Mouse (Mus musculus): Measurements from ENCODE around the gene Cacna1c. TPM values are rescaled to one million over a fixed set of nuclear protein-coding genes. Genes with fewer than 3 reads are reported as not detected.

Cacna1c gene
- polyA plus RNA-seq, 1 experiment from 2014 or later, result 8.7 TPM

DNA sequence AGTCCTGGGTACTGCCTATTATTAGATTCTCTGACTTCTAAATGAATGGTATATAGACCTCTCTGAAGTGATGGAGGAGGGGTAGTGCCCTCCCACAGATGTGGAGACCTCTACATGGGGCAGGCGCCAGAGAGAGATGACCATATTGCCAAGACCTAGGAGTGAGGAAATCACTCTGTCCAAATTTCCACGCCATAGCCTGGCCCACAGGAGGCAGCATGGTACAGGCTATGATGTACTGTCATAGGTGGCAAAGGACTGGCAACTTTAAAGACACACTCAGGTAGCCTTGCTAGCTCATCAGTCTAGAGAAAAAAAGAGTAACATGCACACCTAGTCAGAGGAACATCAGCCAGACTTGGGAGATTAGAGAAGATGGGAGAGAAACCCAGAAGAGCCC is 347.6 kb downstream of the Cacna1c start:
- 82% methylated on average over 2 of the region's 2 CpGs for WGBS
- no peaks in the 10 kb centered on the region for H3K4me1 ChIP-seq (ENCODE audit: control insufficient read depth, insufficient read depth, low read length)
- no peak overlapping the region for H3K4me3 ChIP-seq (ENCODE audit: low read depth, low read length)
- DNase-seq (ENCODE audit: low spot score), result no peak
- H3K4me2 ChIP-seq (ENCODE audit: low read depth, severe bottlenecking), result no peak overlapping the region
- H3K27ac ChIP-seq (replicated peaks; ENCODE audit: low read depth, low read length), result no peak overlapping the region
- ATAC-seq (ENCODE audit: insufficient number of reproducible peaks, low FRiP score, low TSS enrichment, low read depth), result no peak
- no peaks in the 10 kb centered on the region for H3K36me3 ChIP-seq (ENCODE audit: control insufficient read depth, insufficient read depth, low read length)
- no peak overlapping the region for H3K9ac ChIP-seq (ENCODE audit: low read length)
- no peaks in the 10 kb centered on the region for H3K9me3 ChIP-seq (ENCODE audit: control insufficient read depth, low read length)
- H3K27me3 ChIP-seq (ENCODE audit: control insufficient read depth, insufficient read depth, low read length), result no peaks in the 10 kb centered on the region

- H3K27ac ChIP-seq (replicated peaks; ENCODE audit: low read depth, low read length), result no peak overlapping the region
- H3K36me3 ChIP-seq (ENCODE audit: control insufficient read depth, insufficient read depth, low read length), result no peaks in the 10 kb centered on the region
- WGBS, result 73% methylated on average over 13 of the region's 13 CpGs
- ATAC-seq (ENCODE audit: insufficient number of reproducible peaks, low FRiP score, low TSS enrichment, low read depth), result no peak
- H3K4me3 ChIP-seq (ENCODE audit: low read depth, low read length), result no peak overlapping the region
- no peak overlapping the region for H3K4me2 ChIP-seq (ENCODE audit: low read depth, severe bottlenecking)
- H3K27me3 ChIP-seq (ENCODE audit: control insufficient read depth, insufficient read depth, low read length), result no peaks in the 10 kb centered on the region
- no peak overlapping the region for H3K9ac ChIP-seq (ENCODE audit: low read length)
- no peaks in the 10 kb centered on the region for H3K9me3 ChIP-seq (ENCODE audit: control insufficient read depth, low read length)
- no peak for DNase-seq (ENCODE audit: low spot score)
- no peaks in the 10 kb centered on the region for H3K4me1 ChIP-seq (ENCODE audit: control insufficient read depth, insufficient read depth, low read length)
Observed at GRCm38 (mm10) chr6:118847751-118848150, 348.5 kb downstream of the Cacna1c start.

GRCm38 (mm10) chr6:118845829-118846228 is 350.4 kb downstream of the Cacna1c start:
- ATAC-seq (ENCODE audit: insufficient number of reproducible peaks, low FRiP score, low TSS enrichment, low read depth), result no peak
- no peak for DNase-seq (ENCODE audit: low spot score)
- Histone ChIP-seq H3K4me2 (ENCODE audit: low read depth, severe bottlenecking) (no peak overlapping the region), H3K36me3 (ENCODE audit: control insufficient read depth, insufficient read depth, low read length) (no peaks in the 10 kb centered on the region), H3K27ac (replicated peaks; ENCODE audit: low read depth, low read length) (no peak overlapping the region), H3K9me3 (ENCODE audit: control insufficient read depth, low read length) (no peaks in the 10 kb centered on the region), H3K9ac (ENCODE audit: low read length) (no peak overlapping the region), H3K4me1 (ENCODE audit: control insufficient read depth, insufficient read depth, low read length) (no peaks in the 10 kb centered on the region), H3K27me3 (ENCODE audit: control insufficient read depth, insufficient read depth, low read length) (no peaks in the 10 kb centered on the region), H3K4me3 (ENCODE audit: low read depth, low read length) (no peak overlapping the region)
- 10% methylated on average over 2 of the region's 2 CpGs for WGBS

- Histone ChIP-seq H3K27ac (replicated peaks; ENCODE audit: low read depth, low read length) (no peak overlapping the region), H3K9ac (ENCODE audit: low read length) (no peak overlapping the region)
Observed at GRCm38 (mm10) chr6:118845180-118845579, 351.0 kb downstream of the Cacna1c start.

GRCm38 (mm10) chr6:118843566-118843965 is 352.7 kb downstream of the Cacna1c start:
- no peaks in the 10 kb centered on the region for H3K36me3 ChIP-seq (ENCODE audit: control insufficient read depth, insufficient read depth, low read length)
- ATAC-seq (ENCODE audit: insufficient number of reproducible peaks, low FRiP score, low TSS enrichment, low read depth) (no peak), DNase-seq (ENCODE audit: low spot score) (no peak)
- no peak overlapping the region for H3K4me3 ChIP-seq (ENCODE audit: low read depth, low read length)
- H3K9ac ChIP-seq (ENCODE audit: low read length), result no peak overlapping the region
- H3K9me3 ChIP-seq (ENCODE audit: control insufficient read depth, low read length), result no peaks in the 10 kb centered on the region
- H3K4me1 ChIP-seq (ENCODE audit: control insufficient read depth, insufficient read depth, low read length), result peaks cover 11% of the 10 kb centered on the region
- H3K4me2 ChIP-seq (ENCODE audit: low read depth, severe bottlenecking), result no peak overlapping the region
- WGBS, result 84% methylated on average over 8 of the region's 8 CpGs
- H3K27ac ChIP-seq (replicated peaks; ENCODE audit: low read depth, low read length), result no peak overlapping the region
- H3K27me3 ChIP-seq (ENCODE audit: control insufficient read depth, insufficient read depth, low read length), result no peaks in the 10 kb centered on the region

More at GRCm38 (mm10) chr6:118845180-118845579, 351.0 kb downstream of the Cacna1c start:
- Histone ChIP-seq H3K4me3 (ENCODE audit: low read depth, low read length) (no peak overlapping the region), H3K27me3 (ENCODE audit: control insufficient read depth, insufficient read depth, low read length) (no peaks in the 10 kb centered on the region), H3K4me2 (ENCODE audit: low read depth, severe bottlenecking) (no peak overlapping the region), H3K36me3 (ENCODE audit: control insufficient read depth, insufficient read depth, low read length) (no peaks in the 10 kb centered on the region), H3K4me1 (ENCODE audit: control insufficient read depth, insufficient read depth, low read length) (no peaks in the 10 kb centered on the region), H3K9me3 (ENCODE audit: control insufficient read depth, low read length) (no peaks in the 10 kb centered on the region)
- DNase-seq (ENCODE audit: low spot score) (no peak), ATAC-seq (ENCODE audit: insufficient number of reproducible peaks, low FRiP score, low TSS enrichment, low read depth) (no peak)
- WGBS, result 79% methylated on average over 6 of the region's 6 CpGs

GRCm38 (mm10) chr6:118841892-118842291 is 354.3 kb downstream of the Cacna1c start:
- Histone ChIP-seq H3K4me3 (ENCODE audit: low read depth, low read length) (no peak overlapping the region), H3K9me3 (ENCODE audit: control insufficient read depth, low read length) (no peaks in the 10 kb centered on the region), H3K4me2 (ENCODE audit: low read depth, severe bottlenecking) (no peak overlapping the region), H3K9ac (ENCODE audit: low read length) (no peak overlapping the region), H3K36me3 (ENCODE audit: control insufficient read depth, insufficient read depth, low read length) (no peaks in the 10 kb centered on the region), H3K27ac (replicated peaks; ENCODE audit: low read depth, low read length) (no peak overlapping the region), H3K27me3 (ENCODE audit: control insufficient read depth, insufficient read depth, low read length) (no peaks in the 10 kb centered on the region), H3K4me1 (ENCODE audit: control insufficient read depth, insufficient read depth, low read length) (peaks cover 15% of the 10 kb centered on the region)
- ATAC-seq (ENCODE audit: insufficient number of reproducible peaks, low FRiP score, low TSS enrichment, low read depth) (no peak), DNase-seq (ENCODE audit: low spot score) (no peak)
- 100% methylated on average over 2 of the region's 2 CpGs for WGBS

GRCm38 (mm10) chr6:118838919-118839915 is 357.0 kb downstream of the Cacna1c start:
- DNase-seq (ENCODE audit: low spot score), result no peak
- ATAC-seq (ENCODE audit: insufficient number of reproducible peaks, low FRiP score, low TSS enrichment, low read depth), result no peak
- Histone ChIP-seq H3K9me3 (ENCODE audit: control insufficient read depth, low read length) (no peaks in the 10 kb centered on the region), H3K4me1 (ENCODE audit: control insufficient read depth, insufficient read depth, low read length) (peaks cover 18% of the 10 kb centered on the region), H3K4me2 (ENCODE audit: low read depth, severe bottlenecking) (no peak overlapping the region), H3K4me3 (ENCODE audit: low read depth, low read length) (no peak overlapping the region), H3K27me3 (ENCODE audit: control insufficient read depth, insufficient read depth, low read length) (no peaks in the 10 kb centered on the region), H3K27ac (replicated peaks; ENCODE audit: low read depth, low read length) (no peak overlapping the region), H3K36me3 (ENCODE audit: control insufficient read depth, insufficient read depth, low read length) (no peaks in the 10 kb centered on the region), H3K9ac (ENCODE audit: low read length) (0 out of 2 replicates have a peak overlapping the region, but pooled peaks have one; percentile 27)
- WGBS, result 50% methylated on average over 14 of the region's 14 CpGs

- WGBS, result 50% methylated on average over 7 of the region's 7 CpGs
- H3K9ac ChIP-seq (ENCODE audit: low read length), result no peak overlapping the region
- no peaks in the 10 kb centered on the region for H3K27me3 ChIP-seq (ENCODE audit: control insufficient read depth, insufficient read depth, low read length)
- no peaks in the 10 kb centered on the region for H3K9me3 ChIP-seq (ENCODE audit: control insufficient read depth, low read length)
- H3K4me2 ChIP-seq (ENCODE audit: low read depth, severe bottlenecking), result no peak overlapping the region
- no peak for DNase-seq (ENCODE audit: low spot score)
- ATAC-seq (ENCODE audit: insufficient number of reproducible peaks, low FRiP score, low TSS enrichment, low read depth), result no peak
- H3K27ac ChIP-seq (replicated peaks; ENCODE audit: low read depth, low read length), result no peak overlapping the region
- H3K4me1 ChIP-seq (ENCODE audit: control insufficient read depth, insufficient read depth, low read length), result peaks cover 18% of the 10 kb centered on the region
- H3K36me3 ChIP-seq (ENCODE audit: control insufficient read depth, insufficient read depth, low read length), result no peaks in the 10 kb centered on the region
- H3K4me3 ChIP-seq (ENCODE audit: low read depth, low read length), result no peak overlapping the region
Observed at GRCm38 (mm10) chr6:118836693-118837092, 359.5 kb downstream of the Cacna1c start.

All from limb, embryonic 11.5 days (tissue).